Mouse (Mus musculus) liver (tissue): ENCODE results near the gene Arl2bp.

Source experiments
- DNase-seq: peaks from one replicate; pipeline ENCODE4 v3.0.0-alpha.2; 2020; ENCODE audit warnings: mixed read lengths

The Arl2bp gene

GRCm38 (mm10) chr8:94695994-94696384, 29.6 kb downstream of the Arl2bp start, which contains the start of gene Pllp:
Gene Pllp, minus strand, starts transcription at chr8:94696278.
- DNase-seq, result peak; percentile 69

- no peak for DNase-seq
These were observed 30.2 kb downstream of the Arl2bp start for GRCm38 (mm10) chr8:94696566-94696965.

- no peak for DNase-seq
These were observed 31.6 kb downstream of the Arl2bp start for GRCm38 (mm10) chr8:94697956-94698355.

- no peak for DNase-seq
These were observed 33.0 kb downstream of the Arl2bp start for GRCm38 (mm10) chr8:94699366-94699765.

GRCm38 (mm10) chr8:94700421-94700935, 34.1 kb downstream of the Arl2bp start:
- DNase-seq, result no peak

GRCm38 (mm10) chr8:94702156-94702555, 35.8 kb downstream of the Arl2bp start:
- DNase-seq, result no peak

- DNase-seq, result peak; percentile 89
These were observed 36.7 kb downstream of the Arl2bp start for GRCm38 (mm10) chr8:94702844-94703813.

- DNase-seq, result peak; percentile 97
These were observed 37.7 kb downstream of the Arl2bp start for GRCm38 (mm10) chr8:94703972-94704668.

- no peak for DNase-seq
These were observed 38.2 kb downstream of the Arl2bp start for GRCm38 (mm10) chr8:94704669-94704984.

GRCm38 (mm10) chr8:94705581-94706245, 39.3 kb downstream of the Arl2bp start:
- DNase-seq, result no peak

- DNase-seq, result no peak
These were observed 40.5 kb downstream of the Arl2bp start for GRCm38 (mm10) chr8:94706732-94707395.

- no peak for DNase-seq
These were observed 43.9 kb downstream of the Arl2bp start for GRCm38 (mm10) chr8:94710336-94710735.

GRCm38 (mm10) chr8:94711160-94711718, 44.8 kb downstream of the Arl2bp start:
- no peak for DNase-seq

- no peak for DNase-seq
These were observed 48.2 kb downstream of the Arl2bp start for GRCm38 (mm10) chr8:94714556-94714955.

- DNase-seq, result no peak
These were observed 49.5 kb downstream of the Arl2bp start for GRCm38 (mm10) chr8:94715871-94716270.

- DNase-seq, result no peak
These were observed 50.4 kb downstream of the Arl2bp start for GRCm38 (mm10) chr8:94716841-94717240.
